Mouse (Mus musculus): Measurements from ENCODE around the gene Vmn1r28. TPM values are rescaled to one million over a fixed set of nuclear protein-coding genes. Genes with fewer than 3 reads are reported as not detected.

Vmn1r28 gene
- polyA plus RNA-seq (2021; fragmentation: Nextera tagmentation), result not detected in 2 replicates
- long read RNA-seq, experiment 1, result 0 reads
- long read RNA-seq, experiment 2, result 0 reads

GRCm38 (mm10) chr6:58261737-58262136, at the start of gene Vmn1r28:
Gene Vmn1r28 (plus strand): TSS chr6:58262037.

GRCm38 (mm10) chr6:58218721-58219120, 43.1 kb upstream of the Vmn1r28 start, which contains the start of gene Vmn1r27:
Gene Vmn1r27 (minus strand): TSS chr6:58218821.

GRCm38 (mm10) chr6:58301249-58301648, 39.4 kb downstream of the Vmn1r28 start, which contains the start of gene Vmn1r29:
Gene Vmn1r29 (plus strand): TSS chr6:58301549.

Other genes starting within 250 kb of the Vmn1r28 start
- not detected in 2 replicates for gene Vmn1r26, start 246.9 kb upstream of the Vmn1r28 start, polyA plus RNA-seq (2021; fragmentation: Nextera tagmentation)
- gene Vmn1r27, start 43.2 kb upstream of the Vmn1r28 start, polyA plus RNA-seq (2021; fragmentation: Nextera tagmentation), result not detected in 2 replicates
- gene Vmn1r29, start 39.5 kb downstream of the Vmn1r28 start, polyA plus RNA-seq (2021; fragmentation: Nextera tagmentation), result not detected in 2 replicates
- not detected in 2 replicates for gene Vmn1r30, start 181.3 kb downstream of the Vmn1r28 start, polyA plus RNA-seq (2021; fragmentation: Nextera tagmentation)
- not detected in 2 replicates for gene Vmn1r31, start 213.3 kb downstream of the Vmn1r28 start, polyA plus RNA-seq (2021; fragmentation: Nextera tagmentation)